Mouse (Mus musculus) splenic B cell, adult 2 months (primary cell): ENCODE measurements around the gene Dip2b.

ENCODE experiments used
- DNase-seq: peaks from one replicate; pipeline ENCODE4 v3.0.0-alpha.2; 2011; ENCODE audit warnings: low read depth, low spot score
- H3K27me3 ChIP-seq: 2 replicates; pipeline ENCODE4 v1.6.1; 2012; ENCODE audit warnings: mild to moderate bottlenecking, low read length, moderate library complexity, mixed read lengths; ENCODE audit not compliant: control insufficient read depth, poor library complexity, insufficient read depth, severe bottlenecking
- H3K36me3 ChIP-seq: 2 replicates; pipeline ENCODE4 v1.6.1; 2012; ENCODE audit warnings: mild to moderate bottlenecking, low read length, moderate library complexity, mixed read lengths; ENCODE audit not compliant: control insufficient read depth, poor library complexity, insufficient read depth, severe bottlenecking

Gene Dip2b

DNA sequence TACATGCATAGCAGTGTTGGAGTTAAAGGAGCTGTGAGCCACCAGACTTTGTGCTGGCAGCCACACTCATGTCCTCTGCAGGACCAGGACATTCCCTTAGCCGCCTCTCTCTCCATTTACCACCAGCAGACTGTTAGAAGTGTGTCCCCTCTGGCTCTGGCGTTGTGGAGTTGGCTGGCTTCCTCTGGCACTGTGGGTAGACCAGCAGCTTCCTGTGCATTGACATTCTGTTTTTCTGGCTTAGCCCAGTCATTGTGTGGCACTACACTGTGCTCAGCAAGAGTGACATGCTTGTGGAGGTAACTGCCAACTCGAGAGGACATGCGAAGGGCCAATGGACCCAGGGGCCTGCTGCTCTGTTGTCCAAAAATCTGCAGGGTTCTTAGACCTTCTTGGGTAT is 141.8 kb downstream of the Dip2b start:
- Histone ChIP-seq H3K36me3 (peaks cover 10% of the 10 kb centered on the region), H3K27me3 (no peaks in the 10 kb centered on the region)
- DNase-seq = no peak

DNA sequence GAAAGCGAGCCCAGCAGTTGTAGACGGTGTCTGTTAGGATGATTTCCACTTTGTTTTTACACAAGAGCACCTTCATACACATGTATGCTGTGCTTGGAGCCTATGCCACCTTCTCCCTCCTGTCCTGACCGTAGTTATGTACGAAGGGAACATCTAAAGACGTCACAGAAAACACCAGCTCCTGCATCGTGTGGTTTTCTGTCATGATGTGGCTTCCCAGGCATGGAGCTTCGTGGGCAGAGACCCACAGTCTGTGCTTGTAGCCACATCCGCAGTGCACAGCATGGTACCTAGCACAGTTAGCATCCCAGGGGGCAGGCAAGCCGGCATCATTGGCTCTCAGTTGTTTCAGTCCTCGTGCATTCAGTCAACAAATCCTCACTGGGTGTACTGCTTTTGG is 143.4 kb downstream of the Dip2b start:
- Histone ChIP-seq H3K27me3 (no peaks in the 10 kb centered on the region), H3K36me3 (peaks cover 13% of the 10 kb centered on the region)
- DNase-seq = no peak

DNA sequence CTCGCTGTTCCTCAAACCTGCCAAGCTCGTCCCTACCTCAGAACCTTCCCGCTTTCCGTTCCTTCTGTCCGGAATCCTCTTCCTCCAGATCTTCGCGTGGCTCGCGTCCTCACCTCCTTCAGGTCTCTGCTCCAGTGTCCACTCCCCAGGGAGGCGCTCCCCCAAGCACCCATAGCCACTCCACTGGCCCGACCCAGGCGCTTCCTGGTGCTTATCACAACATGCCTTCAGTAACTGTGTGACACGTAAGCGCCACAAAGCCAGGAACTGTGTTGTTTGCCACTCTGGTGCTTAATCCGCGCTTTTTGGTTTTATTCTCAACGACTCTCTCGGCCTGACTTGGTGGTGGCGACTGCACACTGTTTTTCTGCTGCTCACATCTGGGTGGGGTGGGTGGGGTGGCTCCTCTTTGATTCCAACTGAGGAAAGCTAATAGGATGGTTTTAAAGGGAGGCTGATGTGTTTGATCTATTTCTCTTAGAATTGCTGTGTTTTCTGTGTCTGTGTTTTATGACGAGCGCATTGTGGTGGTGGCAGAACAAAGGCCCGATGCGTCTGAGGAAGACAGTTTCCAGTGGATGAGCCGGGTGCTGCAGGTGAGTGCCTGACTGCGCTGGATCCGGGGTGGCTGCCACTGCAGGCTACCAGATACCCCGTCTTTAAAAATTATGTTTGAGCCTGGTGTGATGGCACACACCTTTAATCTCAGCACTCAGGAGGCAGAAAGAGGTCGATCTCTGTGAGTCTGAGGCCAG is 144.2 kb downstream of the Dip2b start:
- Histone ChIP-seq H3K36me3 (peaks cover 13% of the 10 kb centered on the region), H3K27me3 (no peaks in the 10 kb centered on the region)
- no peak for DNase-seq

DNA sequence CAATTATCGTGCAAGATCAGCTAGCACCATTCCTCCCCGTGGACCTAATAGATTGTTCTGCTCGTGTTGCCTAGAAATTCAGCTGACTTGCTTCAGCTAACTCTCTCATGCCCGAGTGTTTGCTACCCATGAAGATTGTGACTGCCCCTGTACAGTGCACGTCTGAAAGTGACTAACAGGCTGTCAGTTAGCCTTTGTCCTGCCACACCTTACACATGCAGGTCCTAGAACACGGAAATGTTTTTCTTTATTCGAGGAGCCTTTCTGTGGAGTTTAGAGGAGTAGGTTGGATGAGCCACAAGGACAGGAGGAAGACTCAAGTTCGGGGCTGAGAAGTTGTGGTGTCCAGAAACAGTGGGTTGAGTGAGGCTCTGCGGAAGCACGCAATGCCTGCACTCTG is 145.0 kb downstream of the Dip2b start:
- no peak for DNase-seq
- peaks cover 9% of the 10 kb centered on the region for H3K36me3 ChIP-seq
- H3K27me3 ChIP-seq = no peaks in the 10 kb centered on the region

DNA sequence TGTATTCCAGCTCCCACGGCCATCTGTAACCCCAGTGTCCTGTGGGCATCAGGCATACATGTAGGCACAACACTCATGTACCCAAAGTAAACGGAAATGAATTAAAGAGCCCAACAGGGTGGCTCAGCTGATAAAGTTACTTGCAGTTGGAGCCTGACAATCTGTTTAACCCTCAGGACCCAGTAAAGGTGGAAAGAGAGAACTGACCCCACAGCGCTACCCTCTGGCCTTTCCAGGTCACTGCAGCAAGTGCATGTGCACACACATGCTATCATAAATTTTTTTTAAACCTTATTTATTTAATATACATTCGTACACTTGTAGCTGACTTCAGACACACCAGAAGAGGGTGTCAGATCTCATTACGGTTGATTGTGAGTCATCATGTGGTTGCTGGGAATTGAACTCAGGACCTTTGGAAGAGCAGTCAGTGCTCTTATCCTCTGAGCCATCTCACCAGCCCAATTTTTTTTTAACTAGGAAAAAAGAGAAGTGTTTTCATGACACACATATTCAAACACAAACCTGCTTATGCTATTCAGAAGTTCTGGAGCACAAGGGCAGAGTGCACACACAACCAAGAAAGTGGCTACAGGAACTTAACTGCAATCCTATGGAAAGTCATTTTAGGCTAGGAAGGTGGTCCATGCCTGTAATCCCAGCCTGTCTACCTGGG is 146.5 kb downstream of the Dip2b start:
- peak; percentile 53 for DNase-seq
- Histone ChIP-seq H3K27me3 (no peaks in the 10 kb centered on the region), H3K36me3 (peaks cover 9% of the 10 kb centered on the region)

DNA sequence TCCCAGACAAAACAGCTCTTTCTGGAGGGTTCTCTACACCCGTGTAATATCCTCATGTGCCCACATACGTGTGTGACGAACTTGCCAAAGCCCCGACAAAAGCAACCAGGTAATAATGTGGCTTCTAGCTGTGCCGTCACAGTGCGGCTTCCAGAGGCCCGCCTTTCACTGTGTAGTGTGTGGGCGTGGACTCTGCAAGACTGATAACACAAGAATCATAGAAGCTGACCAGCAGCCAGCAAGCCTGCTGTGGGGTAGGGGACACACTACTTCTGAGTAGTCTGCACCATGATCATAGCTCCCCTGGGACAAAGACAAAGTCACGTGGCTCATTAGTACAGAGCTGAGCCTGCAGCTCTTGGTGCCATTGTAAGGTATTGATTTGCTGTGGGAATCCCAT is 147.8 kb downstream of the Dip2b start:
- DNase-seq = no peak
- H3K36me3 ChIP-seq = peaks cover 13% of the 10 kb centered on the region
- no peaks in the 10 kb centered on the region for H3K27me3 ChIP-seq

DNA sequence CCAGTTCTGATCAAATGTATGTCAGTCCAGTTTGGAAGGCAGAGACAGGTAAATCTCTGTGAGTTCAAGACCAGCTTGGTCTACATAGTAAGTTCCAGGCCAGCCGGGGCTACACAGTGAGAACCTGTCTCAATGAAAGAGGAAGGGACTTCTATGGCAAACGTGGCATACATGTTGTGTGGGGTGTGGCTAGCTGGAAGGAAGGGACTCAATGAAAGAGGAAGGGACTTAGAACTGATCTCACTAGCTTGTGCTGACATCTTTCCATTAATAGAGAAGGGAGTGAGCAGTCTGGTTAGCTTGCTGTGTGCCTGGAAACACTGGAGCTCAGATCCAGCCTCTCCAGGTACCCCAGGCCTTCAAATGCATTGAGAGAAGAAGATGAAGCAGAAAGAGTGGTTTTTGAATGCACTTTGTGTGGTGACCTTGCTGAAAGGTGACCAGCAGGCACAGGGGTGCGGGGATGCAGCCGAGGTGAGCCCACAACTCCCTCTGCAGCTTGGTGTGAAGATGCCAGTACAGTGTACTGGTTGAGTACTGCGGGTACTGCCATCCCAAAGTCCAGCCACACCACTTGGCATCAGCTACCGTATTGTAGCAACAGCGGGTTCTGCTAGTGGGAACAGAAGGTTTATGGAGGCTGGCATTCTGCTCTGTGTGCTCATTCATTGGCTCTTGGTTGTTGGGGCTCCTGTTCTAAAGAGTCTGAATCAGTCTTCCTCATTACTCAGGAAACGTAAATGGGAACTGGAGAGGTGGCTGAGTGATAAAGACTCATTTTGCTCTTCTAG is 148.6 kb downstream of the Dip2b start:
- peaks cover 13% of the 10 kb centered on the region for H3K36me3 ChIP-seq
- no peak for DNase-seq
- no peaks in the 10 kb centered on the region for H3K27me3 ChIP-seq

DNA sequence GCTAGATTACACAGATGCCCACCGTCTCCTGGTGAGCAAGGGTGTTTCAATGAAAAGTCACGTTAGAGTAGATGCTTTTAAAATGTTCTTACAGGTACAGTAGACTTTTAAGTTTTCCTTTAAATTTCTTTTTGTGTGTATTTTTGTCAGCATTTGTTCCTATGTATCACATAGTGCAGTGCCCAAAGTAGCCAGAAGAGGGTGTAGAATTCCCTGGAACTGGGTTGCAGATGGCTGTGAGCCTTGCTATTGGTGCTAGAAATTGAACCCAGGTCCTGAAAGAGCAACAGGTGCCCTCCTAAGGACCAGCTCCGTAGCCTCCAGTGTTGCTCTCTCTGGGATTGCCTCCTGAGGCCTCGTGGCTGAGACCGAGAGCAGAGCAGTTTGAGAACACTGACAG is 150.1 kb downstream of the Dip2b start:
- Histone ChIP-seq H3K36me3 (peaks cover 17% of the 10 kb centered on the region), H3K27me3 (no peaks in the 10 kb centered on the region)
- peak; percentile 39 for DNase-seq

DNA sequence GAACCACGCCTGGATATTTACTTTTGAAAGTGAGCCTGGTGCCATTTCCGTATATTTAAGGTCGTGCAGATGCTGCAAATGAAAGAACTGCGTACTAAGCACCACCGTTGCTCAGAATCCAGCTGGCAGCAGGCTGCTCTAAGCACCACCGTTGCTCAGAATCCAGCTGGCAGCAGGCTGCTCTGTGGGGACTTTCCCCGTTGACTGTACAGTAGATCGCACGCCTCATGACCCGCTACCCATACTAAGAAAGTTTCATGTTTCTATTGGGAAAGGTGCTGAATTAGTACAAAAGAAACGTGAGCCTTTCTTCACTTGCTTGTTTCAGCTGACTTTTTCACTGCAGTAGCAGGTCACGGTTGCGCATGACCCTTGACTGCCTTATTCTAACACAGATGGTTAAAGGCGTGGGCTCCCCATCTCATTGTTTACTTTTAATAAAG is 150.5 kb downstream of the Dip2b start:
- Histone ChIP-seq H3K27me3 (no peaks in the 10 kb centered on the region), H3K36me3 (peaks cover 19% of the 10 kb centered on the region)
- peak; percentile 40 for DNase-seq

DNA sequence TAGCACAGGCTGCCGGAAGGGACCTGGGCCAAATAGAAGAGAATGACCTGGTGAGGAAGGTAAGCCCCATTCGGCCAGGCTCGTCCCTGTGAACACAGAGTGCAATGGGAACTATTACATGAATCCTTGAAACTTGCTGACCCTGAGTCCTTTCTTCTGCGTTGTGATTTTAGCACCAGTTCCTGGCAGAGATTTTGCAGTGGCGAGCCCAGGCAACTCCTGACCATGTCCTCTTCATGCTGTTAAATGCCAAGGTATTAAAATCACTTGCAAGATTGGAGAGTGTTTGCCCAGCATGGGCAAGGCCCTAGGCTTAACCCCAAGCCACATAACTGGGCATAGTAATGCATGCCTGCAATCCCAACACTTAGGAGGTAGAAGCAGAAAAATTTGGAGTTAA is 151.6 kb downstream of the Dip2b start:
- Histone ChIP-seq H3K27me3 (no peaks in the 10 kb centered on the region), H3K36me3 (peaks cover 20% of the 10 kb centered on the region)
- DNase-seq = no peak

DNA sequence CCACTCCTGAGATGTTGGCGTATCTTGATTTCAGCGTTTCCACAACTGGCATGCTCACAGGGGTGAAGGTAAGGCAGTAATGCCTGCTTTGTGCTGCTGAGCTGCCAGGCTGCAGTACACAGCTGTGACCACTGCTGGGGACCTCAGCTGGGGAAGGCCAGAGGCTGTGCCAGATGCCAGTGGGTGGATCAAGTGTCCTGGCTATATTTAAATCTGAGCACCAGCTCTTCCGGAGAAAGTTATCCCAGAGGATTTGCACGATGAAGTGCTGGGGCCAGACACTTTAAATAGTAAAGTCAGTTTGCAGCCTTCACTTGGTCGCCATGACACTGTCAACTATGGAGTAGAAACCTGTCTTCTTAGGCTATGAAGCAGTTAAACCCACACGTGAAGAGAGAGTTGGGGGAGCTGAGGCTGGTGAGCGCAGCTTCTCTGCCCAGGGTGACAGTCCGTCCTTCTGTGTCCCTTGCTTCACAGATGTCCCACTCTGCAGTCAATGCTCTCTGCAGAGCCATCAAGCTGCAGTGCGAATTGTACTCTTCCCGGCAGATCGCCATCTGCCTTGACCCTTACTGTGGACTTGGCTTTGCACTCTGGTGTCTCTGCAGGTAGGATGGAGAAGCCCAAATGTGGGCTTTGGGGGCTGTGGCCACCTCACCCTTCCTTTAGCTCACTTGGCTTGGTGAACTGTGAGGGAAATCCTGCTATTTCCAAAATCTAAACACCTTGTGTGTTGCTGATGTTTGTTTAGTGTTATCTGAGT is 160.7 kb downstream of the Dip2b start:
- H3K36me3 ChIP-seq = peaks cover 12% of the 10 kb centered on the region
- H3K27me3 ChIP-seq = no peaks in the 10 kb centered on the region
- no peak for DNase-seq

DNA sequence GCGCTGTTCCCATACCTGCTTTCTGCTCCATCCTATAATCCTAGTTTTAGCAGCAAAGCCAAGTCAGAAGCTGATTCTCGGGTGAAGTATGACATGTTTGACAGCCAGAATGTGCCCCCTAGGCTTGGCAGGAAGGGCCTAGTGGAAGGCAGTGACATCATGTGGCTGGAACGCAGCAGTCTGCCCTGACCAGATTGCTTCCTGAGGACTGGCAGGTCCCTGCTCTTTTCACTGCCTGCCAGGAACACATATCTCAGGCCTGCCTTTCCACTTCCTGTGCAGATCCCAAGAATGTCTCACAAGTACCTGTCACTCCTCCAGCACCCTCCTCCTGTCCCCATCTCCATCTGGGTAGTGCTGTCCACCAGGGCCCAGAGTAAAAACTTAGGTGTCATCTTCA is 161.3 kb downstream of the Dip2b start:
- H3K27me3 ChIP-seq = no peaks in the 10 kb centered on the region
- H3K36me3 ChIP-seq = peaks cover 11% of the 10 kb centered on the region
- no peak for DNase-seq

DNA sequence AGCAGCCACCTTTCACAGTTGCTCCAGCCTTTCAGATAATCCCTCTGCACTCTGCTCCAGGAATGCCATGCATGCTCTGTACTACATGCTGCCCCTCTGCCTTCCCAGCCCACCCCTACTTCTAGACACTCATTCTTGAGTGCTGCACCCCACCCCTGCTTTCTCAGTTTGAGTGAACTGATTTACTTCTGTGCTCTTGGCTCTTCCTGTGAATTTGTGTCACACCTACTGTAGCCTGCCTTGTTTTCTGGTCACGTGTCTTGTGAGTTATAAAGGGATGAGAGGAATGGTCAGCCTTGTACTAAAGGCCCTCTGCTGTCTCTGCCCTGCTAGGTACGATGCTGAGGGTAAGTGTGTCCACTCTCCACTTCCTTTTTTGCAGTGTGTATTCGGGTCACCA is 163.3 kb downstream of the Dip2b start:
- DNase-seq = no peak
- Histone ChIP-seq H3K27me3 (no peaks in the 10 kb centered on the region), H3K36me3 (peaks cover 11% of the 10 kb centered on the region)

DNA sequence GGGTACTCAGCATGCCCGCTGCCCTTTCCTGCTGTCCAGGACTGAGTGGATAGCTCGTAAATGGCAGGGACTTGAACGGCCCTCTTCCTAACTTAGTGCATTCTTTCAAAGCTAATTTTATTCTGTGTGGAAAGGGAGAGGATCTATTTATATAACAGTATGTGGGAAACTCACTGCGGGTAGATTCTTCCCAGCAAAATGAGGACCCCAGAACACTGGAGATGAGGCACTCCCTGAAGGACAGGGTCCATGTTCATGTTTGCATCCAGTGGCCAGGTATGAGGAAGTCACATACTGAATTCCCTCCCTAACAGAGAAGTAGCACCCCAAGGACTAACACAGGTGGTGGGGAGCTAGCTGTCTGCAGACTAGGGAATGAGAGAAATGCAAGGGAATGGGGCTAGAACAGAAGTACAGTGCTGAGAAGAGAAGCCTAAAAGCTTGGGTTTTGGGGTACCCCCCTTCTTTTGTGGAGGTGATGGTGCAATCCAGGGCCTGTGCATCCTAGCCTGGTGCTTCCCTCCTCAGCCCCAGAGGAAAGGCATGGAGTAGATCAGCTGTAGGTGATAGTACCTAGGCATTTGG is 164.1 kb downstream of the Dip2b start:
- DNase-seq = no peak

More for the DNA sequence above, 164.1 kb downstream of the Dip2b start:
- H3K27me3 ChIP-seq = no peaks in the 10 kb centered on the region
- peaks cover 6% of the 10 kb centered on the region for H3K36me3 ChIP-seq
